Mouse (Mus musculus) stomach, postnatal 0 days (tissue): Measurements from ENCODE around the gene Fgfr4.

Source experiments
- CTCF ChIP-seq: IDR thresholded peaks from 2 replicates; pipeline ENCODE4 v1.5.1; 2016; ENCODE audit warnings: antibody characterized with exemption, low read depth, mild to moderate bottlenecking, moderate library complexity
- EP300 ChIP-seq: optimal IDR thresholded peaks from 2 replicates; pipeline ENCODE3; 2016; ENCODE audit warnings: antibody characterized with exemption

- TF ChIP-seq CTCF (no peak), EP300 (no peak)
Observed at GRCm38 (mm10) chr13:55211221-55212010, 59.0 kb downstream of the Fgfr4 start.
